Mouse (Mus musculus): ENCODE results near the gene Pnkp.

GRCm38 (mm10) chr7:44814423-44814822 is 42.5 kb upstream of the Pnkp start:
- TF ChIP-seq CTCF (IDR thresholded peaks at IDR 0.05; ENCODE audit: low read depth, low read length) (no peak), POLR2A (IDR thresholded peaks at IDR 0.05; ENCODE audit: insufficient read depth, low read length) (no peak)

Data from ES-Bruce4 (cell line).